Mouse (Mus musculus) liver, adult 2 months (tissue): ENCODE measurements around the gene Cwc22. TPM values are rescaled to one million over a fixed set of nuclear protein-coding genes. Genes with fewer than 3 reads are reported as not detected.

Experiments
- DNase-seq: peaks from one replicate; pipeline ENCODE4 v3.0.0-alpha.2; 2011; ENCODE audit warnings: low read depth, low spot score; ENCODE audit errors: extremely low read depth
- H3K27ac ChIP-seq: fragments of 200-500 bp; replicated peaks from 2 replicates; pipeline ENCODE4 v1.5.1; 2012; ENCODE audit warnings: low read depth, mild to moderate bottlenecking, control low read depth, inconsistent platforms, low read length; ENCODE audit not compliant: insufficient read depth
- H3K27me3 ChIP-seq: fragments of 200-500 bp; 2 replicates; pipeline ENCODE4 v1.6.1; 2012; ENCODE audit warnings: mild to moderate bottlenecking, moderate library complexity, low read length, inconsistent platforms; ENCODE audit not compliant: control insufficient read depth, insufficient read depth
- H3K36me3 ChIP-seq: fragments of 200-500 bp; 2 replicates; pipeline ENCODE4 v1.6.1; 2012; ENCODE audit warnings: low read length, inconsistent platforms; ENCODE audit not compliant: control insufficient read depth, insufficient read depth
- H3K4me1 ChIP-seq: fragments of 200-500 bp; 2 replicates; pipeline ENCODE4 v1.6.1; 2011; ENCODE audit warnings: low read length; ENCODE audit not compliant: control insufficient read depth, insufficient read depth
- H3K4me3 ChIP-seq: fragments of 200-500 bp; 2 replicates; pipeline ENCODE4 v1.5.1; 2011; ENCODE audit warnings: low read depth, mild to moderate bottlenecking, control low read depth, low read length, moderate library complexity; ENCODE audit not compliant: insufficient read depth
- H3K79me2 ChIP-seq: fragments of 200-500 bp; 2 replicates; pipeline ENCODE4 v1.6.1; 2012; ENCODE audit warnings: inconsistent platforms, mild to moderate bottlenecking, low read length, moderate library complexity; ENCODE audit not compliant: control insufficient read depth, insufficient read depth
- H3K9ac ChIP-seq: fragments of 200-500 bp; 2 replicates; pipeline ENCODE4 v1.6.1; 2012; ENCODE audit warnings: low read depth, mild to moderate bottlenecking, control low read depth, inconsistent platforms, low read length
- CTCF ChIP-seq: fragments of 200-500 bp; IDR thresholded peaks from 2 replicates; pipeline ENCODE4 v1.5.1; 2011; ENCODE audit warnings: low read depth, low read length, control low read depth
- POLR2A ChIP-seq: fragments of 200-500 bp; IDR thresholded peaks from 2 replicates; pipeline ENCODE4 v1.6.1; 2011; ENCODE audit warnings: low read length, control low read depth; ENCODE audit not compliant: insufficient read depth; ENCODE audit errors: extremely low read depth
- WGBS: fragments of 180-500 bp; shearing (Covaris S2); methylation state at CpG from one replicate; pipeline ENCODE4 v1.1.7; 2018; 5-methylcytosine and 5-hydroxymethylcytosine counted together
- polyA plus RNA-seq: library from polyadenylated mRNA; depleted of rRNA; stranded (reverse); fragments of >200 nt; gene quantifications from 2 replicates; pipeline ENCODE4 v1.2.3, GENCODE M21; 2012
- total RNA-seq: library from RNA; depleted of rRNA; stranded (reverse); fragments of >200 nt; gene quantifications from 2 replicates; pipeline ENCODE4 v1.2.3, GENCODE M21; 2014

Cwc22 gene
- total and polyA plus RNA-seq, 2 experiments: 3.4 to 10.6 TPM

DNA sequence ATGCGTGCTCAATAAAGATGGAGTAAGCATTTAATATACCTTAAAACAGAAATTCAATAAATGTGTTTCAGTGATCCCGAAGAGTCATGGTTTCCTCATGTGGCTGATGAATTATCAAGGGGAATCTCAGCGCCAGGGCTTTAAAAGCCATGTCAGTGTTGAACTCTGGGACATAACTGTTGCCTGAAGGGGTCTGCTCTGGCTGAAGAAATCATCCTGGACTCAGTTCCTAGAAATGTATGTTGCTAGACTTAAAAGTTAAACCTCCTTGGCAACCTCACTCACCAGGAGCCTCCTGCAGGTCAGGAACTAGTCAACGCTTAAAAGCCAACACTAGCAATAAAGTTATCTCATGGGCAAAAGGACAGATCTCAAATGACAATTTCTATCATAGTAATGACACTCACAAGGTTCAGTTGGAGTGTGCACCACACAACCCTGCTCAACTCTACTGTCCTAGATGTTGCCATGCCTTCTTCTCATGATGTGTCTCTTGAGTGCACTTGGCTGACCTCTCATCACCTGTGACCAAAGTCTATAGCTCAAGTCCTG is 76.4 kb downstream of the Cwc22 start:
- Histone ChIP-seq H3K36me3 (no peaks in the 10 kb centered on the region), H3K4me1 (no peaks in the 10 kb centered on the region), H3K27ac (no peak overlapping the region), H3K9ac (no peak overlapping the region), H3K4me3 (no peak overlapping the region), H3K79me2 (no peaks in the 10 kb centered on the region), H3K27me3 (no peaks in the 10 kb centered on the region)
- TF ChIP-seq POLR2A: no peak
- TF ChIP-seq CTCF: no peak
- no peak for DNase-seq
- WGBS: 90% methylated on average over 4 of the region's 4 CpGs

DNA sequence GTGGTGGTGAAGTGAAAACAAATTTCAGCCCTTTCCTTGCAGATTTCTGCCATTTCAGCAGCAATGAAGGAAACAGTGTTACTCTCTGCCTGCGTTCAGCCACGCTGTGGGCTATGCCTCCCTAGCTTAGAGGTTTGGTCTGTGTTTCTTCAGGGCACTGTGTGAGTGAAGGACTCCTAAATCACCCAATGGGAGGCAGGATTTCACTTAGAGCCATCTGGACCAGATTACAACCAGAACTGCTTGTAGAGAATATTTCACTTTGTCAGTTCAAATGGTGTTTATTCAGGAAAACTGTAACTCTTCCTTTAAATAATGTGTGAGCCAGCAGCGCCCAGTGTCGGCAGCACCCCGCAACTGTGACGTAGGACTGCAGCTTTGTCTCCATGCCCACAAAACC is 82.2 kb downstream of the Cwc22 start:
- H3K9ac ChIP-seq: no peak overlapping the region
- H3K4me3 ChIP-seq: no peak overlapping the region

DNA sequence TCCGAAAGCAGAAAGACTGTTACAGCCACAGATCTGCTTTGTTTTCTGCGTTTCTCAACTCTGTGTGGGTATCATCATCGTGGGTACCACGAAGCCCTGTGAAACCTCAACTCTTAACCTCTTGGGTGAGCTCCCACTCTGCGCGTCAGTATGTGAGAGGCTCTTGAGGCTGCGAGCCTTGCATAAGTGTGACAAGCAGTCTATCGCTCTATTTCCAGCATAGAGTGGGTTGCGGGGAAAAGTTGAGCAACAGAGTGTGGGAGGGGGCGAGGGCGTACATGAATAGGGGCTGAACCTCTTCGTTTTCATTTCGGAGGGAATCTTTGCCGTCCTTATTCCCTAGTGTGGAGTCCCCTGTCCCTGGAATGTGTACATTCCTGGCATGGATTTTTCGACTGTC is 82.7 kb downstream of the Cwc22 start:
- Histone ChIP-seq H3K9ac (no peak overlapping the region), H3K4me3 (no peak overlapping the region), H3K27ac (no peak overlapping the region), H3K36me3 (no peaks in the 10 kb centered on the region), H3K27me3 (no peaks in the 10 kb centered on the region), H3K79me2 (no peaks in the 10 kb centered on the region), H3K4me1 (no peaks in the 10 kb centered on the region)
- WGBS: 76% methylated on average over 15 of the region's 15 CpGs
- DNase-seq: no peak
- no peak for TF ChIP-seq POLR2A
- no peak for TF ChIP-seq CTCF

More for the DNA sequence above, 82.2 kb downstream of the Cwc22 start:
- Histone ChIP-seq H3K27ac (no peak overlapping the region), H3K36me3 (no peaks in the 10 kb centered on the region), H3K79me2 (no peaks in the 10 kb centered on the region), H3K27me3 (no peaks in the 10 kb centered on the region), H3K4me1 (no peaks in the 10 kb centered on the region)
- no peak for DNase-seq
- TF ChIP-seq POLR2A (no peak), CTCF (no peak)
- 86% methylated on average over 6 of the region's 6 CpGs for WGBS

- 48% methylated on average over 6 of the region's 6 CpGs for WGBS
- no peaks in the 10 kb centered on the region for H3K79me2 ChIP-seq
- no peak for DNase-seq
These were observed 104.7 kb downstream of the Cwc22 start for GRCm38 (mm10) chr2:77841464-77841863.

GRCm38 (mm10) chr2:77839587-77839986 is 106.6 kb downstream of the Cwc22 start:
- H3K36me3 ChIP-seq: no peaks in the 10 kb centered on the region
- H3K27me3 ChIP-seq: no peaks in the 10 kb centered on the region; the same call in 1 of the 2 replicates
- no peak for TF ChIP-seq POLR2A
- TF ChIP-seq CTCF: no peak
- no peaks in the 10 kb centered on the region for H3K4me1 ChIP-seq
- H3K9ac ChIP-seq: no peak overlapping the region
- no peak overlapping the region for H3K4me3 ChIP-seq
- H3K27ac ChIP-seq: no peak overlapping the region
- WGBS: 91% methylated on average over 17 of the region's 17 CpGs
- H3K79me2 ChIP-seq: no peaks in the 10 kb centered on the region
- no peak for DNase-seq

More at GRCm38 (mm10) chr2:77841464-77841863, 104.7 kb downstream of the Cwc22 start:
- Histone ChIP-seq H3K27ac (no peak overlapping the region), H3K27me3 (no peaks in the 10 kb centered on the region; the same call in 1 of the 2 replicates), H3K4me1 (no peaks in the 10 kb centered on the region), H3K9ac (no peak overlapping the region), H3K4me3 (no peak overlapping the region), H3K36me3 (no peaks in the 10 kb centered on the region)
- no peak for TF ChIP-seq POLR2A
- TF ChIP-seq CTCF: no peak

DNA sequence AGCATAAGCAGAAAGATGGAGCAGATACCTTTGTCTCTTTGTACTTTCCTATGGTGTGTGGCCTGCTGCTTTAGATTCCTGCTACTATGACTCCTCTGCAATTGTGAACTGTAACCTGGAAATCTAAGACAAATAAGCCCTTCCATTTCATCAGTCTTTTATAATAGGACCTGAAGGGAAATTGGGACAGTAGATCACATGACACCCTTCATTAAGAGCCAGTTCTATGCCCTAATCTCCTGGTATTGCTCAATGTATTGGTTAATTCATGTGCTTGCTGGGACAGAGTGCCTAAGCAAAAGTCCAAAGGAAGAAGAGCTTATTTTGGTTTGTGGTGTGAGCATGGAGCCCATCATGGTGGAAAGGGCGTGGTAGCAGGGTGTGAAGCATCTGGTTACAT is 107.5 kb downstream of the Cwc22 start:
- TF ChIP-seq CTCF (no peak), POLR2A (no peak)
- H3K9ac ChIP-seq: no peak overlapping the region
- H3K27ac ChIP-seq: no peak overlapping the region
- H3K4me3 ChIP-seq: no peak overlapping the region
- H3K79me2 ChIP-seq: no peaks in the 10 kb centered on the region
- no peaks in the 10 kb centered on the region for H3K4me1 ChIP-seq
- 76% methylated on average over 1 of the region's 1 CpGs for WGBS
- no peaks in the 10 kb centered on the region; the same call in 1 of the 2 replicates for H3K27me3 ChIP-seq
- DNase-seq: peak; percentile 74
- no peaks in the 10 kb centered on the region for H3K36me3 ChIP-seq
